Mouse (Mus musculus) MEL (cell line): ENCODE data around the gene Dlg2.

Experiments used
- EP300 ChIP-seq, 2 experiments: IDR thresholded peaks; 2 replicates each; pipeline ENCODE4 v1.6.1; 2011; ENCODE audit warnings: improper control_type of control experiment in 2 of 2, low read length in 2 of 2, low read depth in 1 of 2, mild to moderate bottlenecking in 1 of 2
- MAZ ChIP-seq: IDR thresholded peaks from 2 replicates; pipeline ENCODE4 v1.6.1; 2012; ENCODE audit warnings: low read depth, mild to moderate bottlenecking, inconsistent platforms, low read length, improper control_type of control experiment
- NRF1 ChIP-seq: IDR thresholded peaks from 2 replicates; pipeline ENCODE4 v1.6.1; 2014; ENCODE audit warnings: low read depth, mild to moderate bottlenecking, inconsistent platforms, low read length, improper control_type of control experiment, moderate library complexity; ENCODE audit not compliant: poor library complexity, insufficient read depth, severe bottlenecking
- POLR2A ChIP-seq, 2 experiments: IDR thresholded peaks; 2 replicates each; pipeline ENCODE4 v1.6.1; 2011 to 2012; ENCODE audit warnings: low read length in 2 of 2, mild to moderate bottlenecking in 2 of 2, control low read depth in 1 of 2, improper control_type of control experiment in 1 of 2, low read depth in 1 of 2, moderate library complexity in 1 of 2; ENCODE audit not compliant: control insufficient read depth in 1 of 2, insufficient read depth in 1 of 2, poor library complexity in 1 of 2
- TAL1 ChIP-seq: IDR thresholded peaks from 2 replicates; pipeline ENCODE4 v1.6.1; 2012; ENCODE audit warnings: mild to moderate bottlenecking, inconsistent platforms, low read length, moderate library complexity, mixed read lengths
- TBP ChIP-seq: IDR thresholded peaks from 2 replicates; pipeline ENCODE4 v1.8.0; 2011; ENCODE audit warnings: low read depth, low read length, improper control_type of control experiment
- USF2 ChIP-seq, 2 experiments: IDR thresholded peaks; 2 replicates each; pipeline ENCODE4 v1.6.1; 2011 to 2012; ENCODE audit warnings: improper control_type of control experiment in 2 of 2, low read length in 2 of 2, borderline replicate concordance in 1 of 2, inconsistent platforms in 1 of 2, low read depth in 1 of 2, mild to moderate bottlenecking in 1 of 2; ENCODE audit not compliant: insufficient read depth in 1 of 2
- ZC3H11A ChIP-seq: IDR thresholded peaks from 2 replicates; pipeline ENCODE4 v1.6.1; 2012; ENCODE audit warnings: low read depth, mild to moderate bottlenecking, inconsistent platforms, low read length, improper control_type of control experiment

DNA sequence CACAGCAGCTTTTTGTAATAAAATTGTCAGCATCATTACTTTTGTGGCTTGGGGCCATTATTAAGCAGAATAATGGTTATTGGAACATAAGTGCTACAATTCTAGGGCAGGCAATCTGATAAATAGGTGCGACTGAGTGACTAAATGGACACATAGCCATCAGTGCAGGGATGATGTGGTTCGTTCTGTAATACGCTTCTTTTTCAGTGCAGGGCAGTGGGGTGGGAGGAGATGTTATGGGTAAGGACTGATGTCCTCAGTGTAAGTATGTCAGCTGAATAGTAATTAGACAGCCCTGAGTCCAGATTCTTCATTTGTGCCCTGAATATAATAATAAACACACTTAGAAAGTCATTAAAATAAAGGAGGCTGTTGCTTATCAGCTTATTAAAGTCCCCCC, 984.9 kb downstream of the Dlg2 start:
- TF ChIP-seq NRF1, result no peak
- TF ChIP-seq ZC3H11A, result no peak
- TF ChIP-seq EP300 (IDR thresholded peaks at IDR 0.05; ENCODE audit: low read depth in 1 of 2, low read length in 2 of 2), result no peak
- TF ChIP-seq TAL1, result no peak
- no peak for TF ChIP-seq TBP
- no peak for TF ChIP-seq USF2 (IDR thresholded peaks at IDR 0.05; ENCODE audit: borderline replicate concordance in 1 of 2, insufficient read depth in 1 of 2, low read depth in 1 of 2, low read length in 2 of 2)
- no peak for TF ChIP-seq MAZ
- TF ChIP-seq POLR2A (IDR thresholded peaks at IDR 0.05; ENCODE audit: control insufficient read depth in 1 of 2, insufficient read depth in 1 of 2, low read depth in 1 of 2, low read length in 2 of 2, poor library complexity in 1 of 2), result no peak
